Mouse (Mus musculus): ENCODE measurements around the gene Gzmb.

DNA sequence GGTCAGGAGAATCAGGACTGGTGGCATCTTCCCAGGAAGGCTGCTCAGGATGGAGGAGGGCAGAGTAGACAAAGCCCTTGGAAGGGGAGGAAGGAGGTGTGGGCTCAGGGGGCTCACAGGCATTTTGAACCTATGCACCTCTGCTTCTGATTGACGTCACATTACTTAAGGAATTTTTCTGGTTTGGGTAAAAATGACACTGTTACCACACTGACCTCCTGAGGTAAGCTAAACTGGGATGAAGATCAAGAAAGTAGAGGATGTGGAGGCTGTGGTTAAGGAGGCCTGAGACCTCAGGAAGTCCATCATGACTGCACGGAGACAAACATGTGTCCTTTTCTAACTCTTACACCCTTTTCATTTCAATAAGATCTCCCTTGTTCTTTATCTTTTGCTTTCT is 27.5 kb downstream of the Gzmb start, which contains the start of gene Gzmc:
- no peak for TF ChIP-seq CTCF (IDR thresholded peaks at IDR 0.05; ENCODE audit: low read depth, low read length)
- no peak for TF ChIP-seq POLR2A (IDR thresholded peaks at IDR 0.05; ENCODE audit: insufficient read depth, low read length)
